Mouse (Mus musculus) spleen, embryonic (tissue): Measurements from ENCODE around the gene Slc35a2.

Source experiments
- CTCF ChIA-PET: fragments of 350-600 bp; sonication (Branson Sonifier 250); formaldehyde crosslinking; loops from one replicate; lab custom pipeline; 2022; lab: Charles Lee

The Slc35a2 gene

DNA sequence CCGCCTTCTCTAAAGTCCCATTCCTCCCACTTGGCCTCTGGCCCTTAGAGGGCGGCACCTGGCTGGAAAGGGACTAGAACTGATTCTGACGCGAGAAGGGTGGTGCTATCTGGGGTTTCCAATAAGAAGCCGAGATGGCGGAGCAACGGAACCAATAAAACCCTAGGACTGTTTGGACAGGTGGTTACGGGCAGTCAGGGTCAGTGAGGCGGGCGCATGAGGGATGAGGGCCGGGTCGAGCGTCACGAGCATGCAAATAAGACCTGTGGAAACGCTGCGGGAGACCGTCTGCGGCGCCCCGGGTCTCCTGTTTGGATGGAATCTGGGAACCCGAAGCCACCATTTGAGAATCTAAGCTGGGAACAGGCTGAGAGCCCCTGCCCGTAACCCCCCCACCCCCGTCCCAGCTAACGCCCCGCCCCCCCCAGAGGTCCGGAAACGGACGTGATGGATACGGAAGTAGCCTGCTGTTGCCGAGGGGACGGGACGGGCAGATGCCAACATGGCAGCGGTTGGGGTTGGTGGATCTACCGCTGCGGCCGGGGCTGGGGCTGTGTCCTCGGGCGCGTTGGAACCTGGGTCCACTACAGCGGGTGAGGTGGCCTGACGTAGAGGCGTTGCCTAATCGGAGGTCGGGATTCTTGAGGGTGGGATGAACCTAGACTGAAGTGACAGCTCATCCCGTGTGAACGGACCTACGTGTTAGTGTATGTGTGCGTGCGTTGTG lies at the start of gene Slc35a2:
TSS of gene Slc35a2 (plus strand) at position 188 of the 727 bp plus-strand sequence.
- CTCF ChIA-PET = no interaction called here

- CTCF ChIA-PET = no interaction called here
Measured at GRCm38 (mm10) chrX:7837146-7837545, 46.7 kb upstream of the Slc35a2 start.

- CTCF ChIA-PET = no interaction called here
Measured at GRCm38 (mm10) chrX:7840842-7841162, 43.0 kb upstream of the Slc35a2 start.

DNA sequence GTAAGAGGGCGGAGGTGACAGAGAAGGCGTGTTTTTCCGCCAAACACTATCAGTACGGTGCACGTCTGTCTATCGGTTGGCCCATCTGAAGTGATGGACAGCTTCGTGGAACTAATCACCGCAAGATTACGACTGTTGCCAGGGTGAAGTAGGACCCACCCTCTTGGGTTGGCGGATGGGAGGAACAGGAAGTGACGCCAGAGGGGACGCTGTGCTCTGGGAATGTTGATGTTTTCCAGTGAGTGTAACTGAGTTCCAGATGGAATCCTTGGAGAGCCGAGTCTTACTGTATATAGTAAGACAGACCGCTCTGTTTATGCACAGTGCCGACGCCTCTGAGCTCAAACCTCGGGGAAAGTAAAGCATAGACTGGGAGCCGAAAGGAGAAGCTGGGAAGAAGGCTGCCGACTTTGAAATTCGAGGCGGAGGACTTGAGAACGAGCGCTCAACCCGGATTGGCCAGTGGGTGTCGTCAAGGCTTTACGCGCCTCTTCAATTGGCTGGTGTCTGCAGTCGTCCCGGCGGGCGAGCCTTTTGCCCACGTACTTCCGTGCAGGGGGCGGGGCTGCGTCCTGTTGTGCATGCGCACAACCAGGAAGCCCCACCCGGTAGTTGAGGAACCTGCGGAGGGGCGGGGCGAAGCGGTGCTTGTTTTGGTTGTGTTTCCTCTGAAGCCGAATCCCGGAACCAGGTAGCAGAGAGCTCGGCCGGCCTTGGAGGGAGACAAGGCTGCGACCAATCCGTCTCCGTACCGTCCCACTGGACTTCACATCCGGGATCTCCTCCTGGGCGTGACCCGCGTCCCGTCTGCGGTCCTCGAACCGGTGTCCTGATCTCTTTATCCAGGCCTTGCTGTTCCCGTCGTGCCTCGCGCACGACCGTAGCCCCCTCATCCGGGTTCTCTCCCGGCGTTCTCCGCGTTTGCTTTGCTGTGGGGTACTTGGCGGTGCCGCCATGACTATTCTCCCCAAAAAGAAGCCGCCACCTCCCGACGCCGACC lies 42.4 kb upstream of the Slc35a2 start, which contains the start of gene Otud5:
TSS of gene Otud5 (plus strand) at position 202 of the 1,000 bp plus-strand sequence.
- CTCF ChIA-PET = no interaction called here

- CTCF ChIA-PET = no interaction called here
Measured at GRCm38 (mm10) chrX:7842318-7842717, 41.5 kb upstream of the Slc35a2 start.

GRCm38 (mm10) chrX:7847845-7848244 lies 36.0 kb upstream of the Slc35a2 start:
- CTCF ChIA-PET = no interaction called here

DNA sequence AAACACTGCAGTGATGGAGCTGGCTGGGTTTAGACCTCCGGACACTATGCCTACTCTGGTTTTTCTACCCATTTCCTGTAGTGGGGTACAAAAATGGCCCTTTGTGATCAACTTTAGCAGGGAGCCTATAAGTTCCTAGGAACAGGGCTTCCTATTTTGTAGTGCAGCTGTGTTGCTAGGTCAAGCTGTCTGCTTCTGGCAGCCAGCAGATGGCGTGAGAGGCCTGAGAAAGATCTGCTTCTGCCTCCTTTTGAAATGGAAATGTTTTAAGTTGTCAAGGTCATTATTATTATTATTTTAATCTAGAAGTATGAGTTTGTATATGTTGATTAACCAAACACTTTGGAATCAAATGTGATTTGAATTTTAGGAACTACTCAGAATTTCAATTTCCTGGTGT lies 29.2 kb upstream of the Slc35a2 start:
- CTCF ChIA-PET = no interaction called here

DNA sequence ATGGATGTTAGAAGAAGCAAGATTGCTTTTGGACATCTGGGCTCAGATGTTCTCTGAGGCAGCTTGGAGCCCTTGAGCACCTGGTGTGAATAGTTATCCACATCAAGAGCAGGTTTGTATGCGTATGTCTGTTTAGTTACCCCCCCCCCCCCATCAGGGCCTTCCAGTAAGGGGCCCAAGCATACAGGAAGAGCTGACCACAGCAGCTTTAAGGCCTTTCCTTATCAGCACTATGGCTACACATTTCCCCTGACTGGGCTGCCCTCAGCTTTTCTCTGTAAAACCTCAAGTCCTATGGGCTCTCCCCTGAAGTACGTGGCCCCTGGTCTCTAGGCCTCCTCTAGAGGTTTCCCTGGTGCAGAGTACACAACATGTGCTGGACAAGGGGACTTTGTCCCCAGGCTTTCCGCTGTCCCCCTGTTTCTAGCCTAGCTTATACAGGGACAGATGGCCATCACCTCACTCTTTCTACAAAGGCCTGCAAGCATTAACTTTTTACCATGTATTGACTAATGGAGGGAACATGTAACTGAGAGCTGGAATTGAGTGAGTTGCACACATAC lies 24.6 kb upstream of the Slc35a2 start:
- CTCF ChIA-PET = no interaction called here

GRCm38 (mm10) chrX:7863181-7863580 lies 20.6 kb upstream of the Slc35a2 start:
- CTCF ChIA-PET = no interaction called here

- CTCF ChIA-PET = no interaction called here
Measured at GRCm38 (mm10) chrX:7864551-7864950, 19.3 kb upstream of the Slc35a2 start.

GRCm38 (mm10) chrX:7865343-7865742 lies 18.5 kb upstream of the Slc35a2 start:
- CTCF ChIA-PET = no interaction called here

- CTCF ChIA-PET = no interaction called here
Measured at GRCm38 (mm10) chrX:7865786-7866185, 18.0 kb upstream of the Slc35a2 start.

GRCm38 (mm10) chrX:7867141-7867540 lies 16.7 kb upstream of the Slc35a2 start:
- CTCF ChIA-PET = no interaction called here

- CTCF ChIA-PET = no interaction called here
Measured at GRCm38 (mm10) chrX:7868506-7868905, 15.3 kb upstream of the Slc35a2 start.

GRCm38 (mm10) chrX:7869826-7870225 lies 14.0 kb upstream of the Slc35a2 start:
- CTCF ChIA-PET = no interaction called here

DNA sequence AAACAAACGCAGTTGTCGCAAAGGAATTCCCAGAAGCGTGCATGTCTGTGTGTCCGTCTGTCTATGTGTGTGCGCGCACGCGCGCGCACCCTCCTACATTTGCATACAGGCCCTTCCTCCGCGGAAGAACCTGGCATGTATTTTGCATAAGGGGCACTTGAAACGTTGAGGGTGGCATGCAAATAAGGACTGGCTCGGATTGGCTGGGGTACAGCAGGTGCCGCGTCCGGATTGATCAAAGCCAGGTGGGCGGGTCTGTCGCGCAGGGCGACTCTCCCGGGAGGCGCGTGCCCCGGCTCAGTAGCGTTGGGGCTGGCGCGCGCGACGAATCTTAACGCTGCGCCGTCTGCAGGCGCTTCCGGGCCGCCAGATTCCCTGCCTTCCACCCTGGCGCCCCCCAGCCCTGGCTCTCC lies 5.8 kb upstream of the Slc35a2 start, which contains the start of gene Pim2:
TSS of gene Pim2 (plus strand) at position 256 of the 413 bp plus-strand sequence.
- CTCF ChIA-PET = no interaction called here

DNA sequence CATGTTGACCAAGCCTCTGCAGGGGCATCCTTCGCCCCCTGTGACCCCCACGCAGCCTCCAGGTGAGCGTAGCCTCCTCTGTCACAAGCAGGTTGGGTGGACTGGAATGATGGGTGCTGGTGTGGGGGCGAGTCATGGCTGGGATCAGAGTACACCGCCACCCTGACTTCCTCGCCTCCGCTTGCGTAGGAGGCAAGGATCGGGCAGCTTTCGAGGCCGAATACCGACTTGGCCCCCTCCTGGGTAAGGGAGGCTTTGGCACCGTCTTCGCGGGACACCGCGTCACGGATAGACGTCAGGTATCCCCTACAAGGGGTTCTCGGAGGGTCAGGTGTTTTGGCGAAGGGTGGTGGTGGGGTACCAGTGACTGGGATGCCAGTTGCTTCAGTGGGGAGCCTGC lies 5.3 kb upstream of the Slc35a2 start:
- CTCF ChIA-PET = no interaction called here

GRCm38 (mm10) chrX:7879819-7880218 lies 4.0 kb upstream of the Slc35a2 start:
- CTCF ChIA-PET = interaction anchor here (0.6 to 0.7 kb wide), 2 partner anchors 67 to 1013 kb away, joined by 3 read pairs; partner anchors contain the start of gene B630019K06Rik

GRCm38 (mm10) chrX:7898211-7898610 lies 14.4 kb downstream of the Slc35a2 start:
- CTCF ChIA-PET = interaction anchor here (1.1 kb wide), 1 partner anchor 10 kb away, joined by 3 read pairs; no protein-coding TSS in a partner anchor

DNA sequence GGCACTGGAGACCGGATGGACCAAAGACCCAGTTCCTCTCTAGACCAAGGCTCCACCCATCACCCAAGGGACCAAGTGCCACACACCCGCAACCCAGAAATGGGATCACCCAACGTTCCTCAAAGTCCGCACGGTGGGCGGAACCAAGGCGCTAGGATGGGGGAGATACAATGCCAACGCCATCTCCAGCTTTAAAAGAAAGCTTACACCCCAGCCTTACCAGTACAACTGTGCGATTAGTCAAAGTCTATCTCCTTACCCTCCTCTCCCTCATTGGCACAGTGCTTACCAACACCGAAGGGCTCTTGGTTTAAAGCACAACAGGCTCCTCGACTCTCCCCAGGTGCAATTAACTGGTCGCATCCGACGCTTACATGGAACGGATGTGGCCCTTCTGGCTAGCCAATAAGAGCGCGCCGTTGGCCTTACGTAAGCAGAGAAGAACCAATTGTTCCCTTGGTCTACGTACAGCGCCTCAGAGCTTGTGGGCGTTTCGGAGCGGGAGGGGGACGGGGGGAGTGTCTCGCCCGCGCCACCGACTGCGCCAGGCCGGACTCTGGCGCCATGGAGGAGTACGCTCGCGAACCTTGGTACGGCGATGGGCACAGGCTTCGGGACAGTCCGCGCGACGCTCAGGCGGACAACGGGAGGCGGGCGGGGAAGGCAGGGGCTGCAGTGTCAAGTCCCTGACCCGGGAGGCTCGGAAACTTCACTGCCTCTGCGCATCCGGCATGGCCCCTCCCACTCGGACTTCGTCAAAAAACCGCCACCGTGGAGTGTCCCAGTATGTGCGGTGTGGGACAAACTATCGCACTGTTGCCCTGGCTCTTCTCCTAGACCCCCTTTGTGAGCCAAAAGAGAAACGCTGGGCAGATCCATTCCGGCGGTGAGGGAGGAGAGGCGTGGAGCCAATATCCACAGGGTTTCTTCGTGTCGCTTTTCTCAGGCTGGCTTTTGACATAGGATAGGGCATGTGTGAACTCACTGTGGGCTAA lies 15.3 kb downstream of the Slc35a2 start, which contains the start of the genes Pqbp1 and Timm17b:
TSS of gene Pqbp1 (minus strand) at position 390 of the 995 bp plus-strand sequence.
TSS of gene Timm17b (plus strand) at position 478 of the 995 bp plus-strand sequence.
- CTCF ChIA-PET = no interaction called here

- CTCF ChIA-PET = no interaction called here
Measured at GRCm38 (mm10) chrX:7904441-7904840, 20.6 kb downstream of the Slc35a2 start.
